In the genomic region with DNA sequence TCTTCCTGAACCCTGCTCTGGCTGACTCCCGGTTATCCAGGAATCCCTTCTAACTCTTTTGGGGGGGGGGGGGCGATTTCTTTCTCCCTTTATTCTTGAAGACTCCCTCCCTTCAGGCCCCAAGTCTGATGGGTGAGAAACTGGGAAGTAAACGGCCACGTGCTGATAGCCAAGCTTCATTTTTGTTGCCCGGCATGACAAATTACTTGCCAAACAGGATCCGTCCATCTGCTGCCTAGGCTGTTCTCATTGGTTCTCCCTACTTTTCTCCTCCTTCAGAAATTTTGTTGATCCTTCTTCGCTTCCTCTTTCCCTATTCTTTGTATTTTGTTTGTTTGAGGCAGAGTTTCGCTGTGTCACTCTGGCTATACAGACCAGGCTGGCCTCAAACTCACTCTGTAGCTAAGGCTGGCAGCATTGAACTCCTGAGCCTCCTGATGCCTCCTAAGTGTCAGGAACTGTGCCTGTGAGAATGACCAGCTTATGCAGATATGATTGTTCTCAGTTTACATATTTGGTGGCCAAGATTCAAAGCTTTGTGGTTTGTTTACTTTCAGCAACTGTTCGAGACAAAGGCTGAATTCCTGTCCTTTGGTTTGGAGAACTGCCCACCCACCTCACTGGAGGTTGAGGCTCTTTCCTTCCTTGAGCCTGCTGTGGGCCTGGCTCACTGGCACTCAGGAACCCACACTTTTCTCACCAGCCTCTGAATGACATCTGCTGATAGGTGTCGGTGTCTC, we compare ENCODE assay signal across 1 mouse cellular context.
TF ChIP-seq lines count a peak whose summit lies in the region.

No protein-coding gene starts in this region.

TF ChIP-seq in MEL, 35 proteins besides CTCF, POLR2A, EP300 and RAD21 (continued from another document):
- no peak for TF ChIP-seq RCOR1 (IDR thresholded peaks at IDR 0.05; ENCODE audit: low read depth, low read length)
- no peak for TF ChIP-seq NRF1 (IDR thresholded peaks at IDR 0.05; ENCODE audit: insufficient read depth, low read depth, low read length, poor library complexity, severe bottlenecking)
- TF ChIP-seq MAZ (IDR thresholded peaks at IDR 0.05; ENCODE audit: low read depth, low read length): no peak
- TF ChIP-seq MEF2A (IDR thresholded peaks at IDR 0.05; ENCODE audit: extremely low read depth, insufficient replicate concordance, low read depth, low read length, poor library complexity, severe bottlenecking): no peak
TF ChIP-seq in MEL: peak in this region for 0.
